Mouse (Mus musculus) right cerebral cortex, postnatal 14 days (tissue): ENCODE data around the gene Ube2n.

Experiments
- DNase-seq: peaks from one replicate; pipeline ENCODE4 v3.0.0; 2022

Ube2n gene

DNA sequence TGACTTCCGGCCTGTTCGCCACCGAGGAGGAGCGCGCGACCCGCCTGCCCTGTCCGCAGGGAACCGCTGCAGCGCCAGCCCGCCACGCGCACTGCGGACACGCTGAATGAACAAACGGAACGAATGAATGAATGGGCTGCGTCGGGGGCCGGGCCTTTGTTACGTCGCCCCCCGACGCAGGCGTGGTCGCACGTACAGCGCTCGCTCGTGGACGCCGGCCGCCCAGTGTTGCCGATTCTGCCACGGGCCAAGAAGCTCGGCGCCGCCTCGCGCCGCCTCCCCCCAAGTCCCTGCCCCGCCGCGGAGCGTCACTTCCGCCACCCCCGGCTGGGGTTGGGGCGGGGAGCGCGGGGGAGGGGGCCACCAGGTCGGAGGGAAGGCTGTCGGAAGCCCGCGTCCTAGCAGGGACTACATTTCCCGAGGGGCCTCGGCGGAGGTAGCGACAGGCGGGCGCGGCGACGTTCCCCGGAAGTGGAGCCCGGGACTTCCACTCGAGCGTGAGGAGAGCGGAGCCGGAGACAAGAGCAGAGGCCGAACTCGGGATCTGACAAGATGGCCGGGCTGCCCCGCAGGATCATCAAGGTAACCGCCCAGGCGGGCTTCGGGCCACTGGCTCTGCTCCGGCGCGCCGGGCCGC, at the start of gene Ube2n:
Gene Ube2n (plus strand): TSS at position 490 of the 637 bp plus-strand sequence.
- DNase-seq: peak; percentile 98

DNA sequence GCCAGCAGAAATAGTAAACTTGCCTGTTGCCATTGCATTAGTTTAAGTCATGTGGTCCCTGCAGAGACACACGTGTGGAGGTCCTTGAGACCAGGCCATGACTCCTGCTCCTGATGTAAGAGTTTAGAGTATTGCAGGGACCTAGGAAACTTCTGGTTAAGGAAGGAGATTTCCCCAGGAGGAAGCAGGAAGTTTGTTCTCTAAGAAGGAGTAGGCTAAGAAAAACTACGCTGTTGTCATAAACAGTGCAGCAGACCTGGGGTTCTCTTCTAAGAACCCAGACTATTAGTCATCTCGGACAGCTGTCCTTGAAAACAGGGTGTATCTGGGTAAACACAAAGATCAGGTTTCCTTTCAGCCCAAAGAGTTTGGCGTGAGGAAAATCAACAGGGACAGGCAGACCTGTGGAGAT, 49.5 kb upstream of the Ube2n start:
- DNase-seq: no peak

DNA sequence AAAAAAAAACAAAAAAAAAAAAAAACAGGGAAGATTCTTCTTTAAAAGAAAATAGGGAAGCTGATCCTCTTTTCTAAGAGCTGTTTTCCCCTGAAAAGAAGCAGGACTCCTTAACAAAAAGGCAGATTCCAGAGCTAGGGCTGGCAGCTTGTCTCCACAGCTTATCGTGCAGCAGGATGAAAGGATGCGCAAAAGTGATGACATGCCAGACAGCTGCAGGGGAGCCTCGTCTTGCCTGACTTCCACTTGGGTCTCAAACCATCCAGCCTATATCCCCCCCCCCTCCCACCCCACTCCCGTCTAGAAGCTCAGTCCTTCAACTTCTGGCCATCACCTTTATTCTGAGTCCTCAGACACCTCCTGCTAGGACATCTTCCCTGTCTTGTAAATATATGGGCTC, 46.1 kb upstream of the Ube2n start:
- DNase-seq: no peak

DNA sequence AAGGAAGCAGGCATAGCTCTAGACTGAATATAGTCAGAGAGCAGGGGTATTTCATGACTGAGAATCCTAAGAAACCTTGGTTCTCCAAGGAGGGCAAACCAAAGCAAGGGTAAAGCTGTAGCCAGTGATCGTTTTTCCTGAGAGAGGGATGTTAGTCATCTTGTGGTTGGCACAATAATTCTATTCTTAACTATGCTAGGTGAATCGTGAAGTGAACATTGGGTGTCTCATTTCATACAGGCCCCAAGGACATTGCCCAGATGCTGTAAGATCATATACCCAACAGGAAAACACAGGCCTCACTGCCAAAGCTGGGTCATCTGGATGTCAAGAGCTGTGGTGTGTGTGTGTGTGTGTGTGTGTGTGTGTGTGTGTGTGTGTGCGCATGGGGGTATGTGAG, 43.8 kb upstream of the Ube2n start:
- no peak for DNase-seq

DNA sequence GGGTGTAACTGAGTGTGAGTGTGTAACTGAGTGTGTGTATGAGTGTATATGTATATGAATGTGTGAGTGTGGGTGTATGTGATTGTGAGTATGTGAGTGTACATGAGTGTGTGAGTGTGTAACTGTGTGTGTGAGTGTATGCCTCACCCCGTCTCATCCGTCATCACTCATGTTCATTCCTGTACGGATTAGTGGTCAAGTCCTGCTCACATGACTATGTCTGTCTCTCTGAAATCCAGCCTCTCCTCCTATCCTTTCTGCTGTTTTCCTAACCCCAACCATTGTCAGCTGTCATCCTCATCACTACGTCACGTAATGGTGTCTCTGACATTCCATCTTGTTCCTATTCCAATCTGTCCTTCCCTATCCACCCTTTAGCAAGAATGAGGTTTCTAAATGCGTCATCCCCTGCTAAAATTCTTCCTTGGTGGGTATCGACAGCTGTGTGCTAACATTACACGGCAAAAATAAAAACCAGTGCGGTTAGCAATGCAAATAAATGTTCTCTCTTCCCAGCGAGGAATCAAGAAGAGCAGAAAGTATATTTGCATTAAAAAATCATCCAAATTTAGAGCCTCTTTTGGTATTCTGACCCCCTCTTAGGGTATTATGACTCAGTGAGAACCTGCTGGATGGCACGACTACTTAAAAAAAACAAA, 42.9 kb upstream of the Ube2n start:
- no peak for DNase-seq

DNA sequence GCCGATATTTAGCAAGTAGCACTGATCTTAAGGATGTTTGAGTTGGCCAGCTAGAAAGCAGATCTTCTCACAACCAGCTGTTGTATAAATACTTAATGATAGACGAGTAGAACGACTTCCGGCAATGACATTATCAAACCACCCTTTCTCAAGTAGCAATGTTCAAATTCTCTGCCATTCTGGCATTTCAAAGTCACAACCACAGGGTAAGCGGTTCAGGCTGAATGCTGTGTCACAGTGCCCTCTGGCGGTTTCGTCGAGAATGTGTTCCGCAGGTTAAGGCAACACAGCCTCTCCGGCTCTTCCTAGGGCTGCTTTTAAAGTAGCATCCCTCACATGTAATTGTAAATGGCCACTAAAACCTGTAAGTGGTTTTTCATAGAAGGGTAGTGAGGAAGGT, 39.0 kb upstream of the Ube2n start:
- peak; percentile 88 for DNase-seq

DNA sequence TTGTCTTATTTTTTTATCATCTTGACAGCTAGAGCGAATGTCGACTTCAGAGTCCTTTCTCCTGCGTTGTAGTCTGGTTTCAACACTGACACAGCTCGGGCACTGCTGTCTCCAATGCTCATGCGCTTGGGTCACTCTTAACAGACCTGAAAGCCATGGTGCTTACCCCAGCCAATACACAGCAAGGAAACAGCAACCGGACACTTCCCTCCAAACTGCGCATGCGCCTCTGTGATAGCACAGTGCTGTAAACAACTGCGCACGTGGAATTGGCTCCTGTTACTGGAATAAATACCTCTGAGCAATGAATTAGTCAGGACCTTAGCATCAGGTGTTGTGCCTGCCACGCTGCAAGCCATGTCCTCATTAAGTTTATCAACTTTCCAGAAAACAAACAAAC, 37.4 kb upstream of the Ube2n start:
- DNase-seq: no peak

DNA sequence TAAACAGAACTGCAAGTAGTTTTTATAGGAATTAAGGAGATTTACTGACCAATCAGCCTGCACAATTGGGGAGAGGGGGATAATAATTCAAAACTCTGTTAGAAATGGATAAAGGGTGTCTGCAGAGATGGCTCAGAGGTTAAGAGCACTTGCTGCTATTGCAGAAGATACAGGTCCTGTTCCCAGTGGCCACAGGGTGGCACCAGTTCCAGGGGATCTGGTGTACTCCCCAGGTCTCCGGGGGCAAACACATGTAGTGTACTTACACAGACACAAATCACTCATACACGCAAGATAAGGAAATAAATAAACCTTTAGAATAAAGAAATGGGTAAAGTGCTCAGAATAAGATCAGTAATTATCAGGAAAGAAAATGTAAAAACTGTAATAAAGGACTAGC, 25.3 kb upstream of the Ube2n start:
- peak; percentile 43 for DNase-seq

DNA sequence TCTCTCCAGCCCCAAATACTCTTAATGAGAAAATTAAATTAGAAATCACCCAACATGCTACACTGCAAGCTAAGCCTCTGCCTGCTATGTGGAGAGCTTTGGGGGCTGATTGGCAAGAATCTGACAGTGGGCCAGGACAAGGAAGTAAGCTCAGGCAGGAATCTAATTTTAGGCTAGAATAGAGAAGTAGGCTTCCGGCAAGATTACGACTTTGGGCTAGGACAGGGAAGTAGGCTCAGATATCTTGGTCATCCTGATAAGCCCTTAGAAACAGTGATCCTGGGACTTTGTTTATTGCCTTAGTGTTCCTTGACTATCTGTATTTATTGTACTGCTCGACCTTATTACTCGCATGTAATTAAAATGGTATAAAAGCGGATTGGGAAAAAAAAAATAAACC, 20.7 kb upstream of the Ube2n start:
- no peak for DNase-seq

DNA sequence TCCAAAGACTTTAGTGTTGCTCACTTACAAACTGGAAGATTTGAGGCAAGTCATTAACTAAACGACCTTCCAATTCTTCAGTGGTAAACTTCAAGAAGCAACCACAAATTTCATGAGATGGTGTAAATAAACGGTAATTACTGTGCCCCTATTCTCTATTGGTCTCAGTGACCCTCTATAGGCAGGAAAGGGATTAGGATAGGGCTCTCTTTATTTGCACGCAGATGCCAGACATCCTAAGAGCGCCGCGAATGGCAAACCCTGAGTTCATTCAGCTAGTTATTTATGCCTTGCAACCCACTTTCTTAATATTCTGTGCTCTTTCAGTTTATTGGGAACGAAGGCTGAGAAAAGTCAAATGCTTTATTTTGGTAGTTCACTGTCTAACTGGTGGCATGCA, 13.9 kb upstream of the Ube2n start:
- no peak for DNase-seq

DNA sequence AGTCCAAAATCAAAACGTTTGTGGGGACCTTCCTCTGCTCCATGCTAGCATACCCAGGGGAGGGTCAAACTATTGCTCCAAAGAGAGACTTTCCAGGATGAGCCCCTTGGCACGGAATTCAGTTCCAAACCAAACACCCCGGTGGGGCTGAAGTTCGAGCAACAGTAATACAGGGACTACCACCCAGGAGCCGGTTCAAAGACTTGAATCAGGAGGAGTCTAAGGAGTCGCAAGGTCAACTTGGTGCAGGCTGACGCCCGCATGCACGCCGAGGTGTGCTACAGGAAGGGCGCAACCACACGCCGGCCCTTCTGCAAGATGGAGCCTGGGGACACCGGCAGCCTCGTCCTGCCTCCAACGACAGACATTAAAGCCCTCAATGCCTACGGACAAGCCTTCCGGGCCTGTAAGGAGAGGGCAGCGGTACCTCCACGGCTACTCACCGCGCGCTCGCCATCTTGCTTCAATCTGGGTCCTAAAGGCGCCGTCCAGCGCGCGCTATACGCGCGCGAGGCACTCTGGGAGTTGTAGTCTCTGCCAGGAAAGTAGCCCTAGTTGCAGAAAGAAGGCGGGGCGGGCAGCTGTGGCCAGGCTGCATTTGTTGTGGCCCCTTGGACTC, 13.4 kb upstream of the Ube2n start, which contains the start of gene Mrpl42:
Gene Mrpl42 (minus strand): TSS at position 478 of the 619 bp plus-strand sequence.
- DNase-seq: peak; percentile 82

DNA sequence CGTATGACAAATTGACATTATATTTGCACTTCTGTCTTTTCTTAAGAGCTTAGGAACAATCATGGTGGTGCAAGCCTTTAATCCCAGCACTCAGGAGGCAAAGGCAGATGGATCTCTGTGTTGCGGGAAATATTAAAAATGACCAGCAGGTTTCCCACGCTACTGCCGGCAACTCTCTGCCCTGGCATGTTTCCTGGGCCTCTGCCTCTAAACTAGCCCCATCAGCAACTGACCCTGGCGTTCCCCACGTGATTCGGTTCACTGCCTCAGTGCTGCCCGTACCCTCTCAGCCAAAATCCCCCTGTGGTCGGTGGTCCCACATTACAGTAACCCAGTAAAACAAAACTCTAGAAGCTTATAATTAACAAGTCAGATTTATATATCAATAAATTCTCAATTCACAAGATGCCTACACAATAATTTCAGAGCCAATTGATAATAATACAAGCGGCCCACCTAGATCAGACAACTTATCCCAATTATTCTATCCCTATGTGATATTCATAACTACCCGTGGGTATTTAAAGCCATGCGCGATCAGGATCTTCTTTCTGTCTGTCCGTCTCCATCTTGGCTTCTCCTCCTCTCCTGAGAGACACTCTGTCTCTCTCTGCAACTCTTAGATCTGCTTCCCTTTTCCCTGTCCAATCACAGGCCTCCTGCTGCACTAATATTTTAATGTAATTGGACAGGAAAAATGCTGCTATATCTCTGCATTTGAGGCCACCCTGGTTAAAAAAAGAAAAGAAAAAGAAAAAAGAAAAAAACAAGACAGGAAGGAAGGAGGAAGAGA, 11.3 kb upstream of the Ube2n start:
- no peak for DNase-seq

DNA sequence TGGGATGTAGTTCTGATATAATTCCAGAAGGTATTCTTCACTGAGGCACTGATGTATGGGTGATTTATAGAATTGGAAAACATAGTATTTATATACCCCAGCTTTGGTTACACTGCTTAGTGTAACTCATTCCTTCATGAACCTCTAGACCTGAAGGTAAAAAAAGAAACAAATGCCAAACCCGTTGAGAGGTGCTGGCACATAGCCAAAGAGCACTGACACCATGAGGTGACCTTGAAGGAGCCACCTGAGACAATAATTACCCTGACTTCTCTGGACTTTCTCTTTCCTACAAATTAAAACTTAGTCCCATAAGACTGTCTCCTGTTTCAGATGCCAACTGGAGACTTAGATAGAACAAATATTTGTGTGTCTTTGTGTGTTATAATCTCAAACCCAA, 10.6 kb upstream of the Ube2n start:
- DNase-seq: no peak

DNA sequence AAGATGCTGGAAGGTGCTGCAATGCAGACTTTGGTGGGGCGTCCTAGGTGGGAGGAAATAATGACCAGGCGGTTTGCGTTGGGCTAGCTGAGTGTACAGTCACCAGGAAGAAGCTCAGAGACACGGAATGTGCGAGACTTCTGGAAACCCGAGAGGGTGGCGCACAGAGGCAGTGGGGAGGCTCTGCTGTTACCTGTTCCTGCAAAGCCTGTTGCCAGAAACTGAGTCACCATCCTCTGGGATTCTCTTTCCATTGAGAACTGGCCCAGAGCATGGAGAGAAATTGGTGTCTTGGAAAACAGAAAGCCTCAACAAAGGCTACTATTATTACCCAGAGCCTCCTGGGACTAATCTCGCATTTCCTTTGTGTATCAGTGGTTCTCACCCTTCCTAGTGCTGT, 6.8 kb upstream of the Ube2n start:
- DNase-seq: no peak

DNA sequence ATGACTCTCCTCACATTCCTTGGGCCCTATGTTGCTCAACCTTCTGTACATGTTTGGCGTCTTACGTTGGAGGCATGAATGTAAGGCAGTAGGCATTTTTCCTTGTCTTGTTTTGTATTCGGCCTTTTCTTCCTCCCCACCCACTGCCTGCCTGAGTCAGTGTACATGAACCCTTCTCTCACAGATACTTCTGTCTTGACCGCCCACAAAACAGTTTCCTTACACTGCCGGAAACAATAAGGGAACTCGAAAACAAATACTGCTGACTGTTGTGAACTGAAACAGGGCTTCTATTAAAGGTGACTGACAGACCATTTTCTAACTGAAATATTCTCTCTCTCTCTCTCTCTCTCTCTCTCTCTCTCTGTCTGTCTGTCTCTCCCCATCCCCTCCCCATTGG, 6.2 kb upstream of the Ube2n start:
- no peak for DNase-seq

DNA sequence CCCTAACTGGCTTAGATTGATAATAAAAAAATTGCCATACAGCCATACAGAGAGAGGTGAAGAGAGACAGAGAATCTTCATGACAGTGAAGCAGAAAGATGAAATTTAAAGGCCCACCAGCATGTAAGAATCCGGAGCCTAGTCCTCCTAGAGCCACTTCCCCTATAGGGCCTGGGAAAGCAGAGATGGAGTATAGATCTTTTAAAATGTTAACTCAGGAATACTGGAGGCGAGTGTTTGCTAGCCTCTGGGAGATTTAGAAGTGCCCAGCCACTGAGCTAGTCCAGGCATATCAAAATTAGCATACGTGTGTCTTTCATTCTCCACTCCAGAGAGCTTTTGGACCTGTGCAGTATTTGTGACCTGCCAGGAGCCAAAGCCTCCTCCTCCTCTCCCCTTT, 5.7 kb upstream of the Ube2n start:
- no peak for DNase-seq

DNA sequence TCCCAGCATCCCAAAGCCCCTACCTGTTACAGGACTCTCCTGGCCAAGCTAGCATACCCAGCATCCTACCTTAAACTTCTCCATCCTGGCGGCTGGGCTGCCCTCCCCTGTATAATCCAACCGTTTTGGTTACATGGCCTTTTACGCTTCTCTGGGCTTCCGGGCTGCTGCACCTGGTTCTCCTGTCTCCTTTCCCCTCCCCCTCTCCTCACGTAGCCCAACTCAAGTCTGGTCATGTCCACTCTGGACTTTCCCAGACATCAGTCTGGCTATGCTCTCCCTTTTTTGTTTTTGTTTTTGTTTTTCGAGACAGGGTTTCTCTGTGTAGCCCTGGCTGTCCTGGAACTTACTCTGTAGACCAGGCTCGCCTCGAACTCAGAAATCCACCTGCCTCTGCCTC, 2.3 kb upstream of the Ube2n start:
- DNase-seq: no peak

DNA sequence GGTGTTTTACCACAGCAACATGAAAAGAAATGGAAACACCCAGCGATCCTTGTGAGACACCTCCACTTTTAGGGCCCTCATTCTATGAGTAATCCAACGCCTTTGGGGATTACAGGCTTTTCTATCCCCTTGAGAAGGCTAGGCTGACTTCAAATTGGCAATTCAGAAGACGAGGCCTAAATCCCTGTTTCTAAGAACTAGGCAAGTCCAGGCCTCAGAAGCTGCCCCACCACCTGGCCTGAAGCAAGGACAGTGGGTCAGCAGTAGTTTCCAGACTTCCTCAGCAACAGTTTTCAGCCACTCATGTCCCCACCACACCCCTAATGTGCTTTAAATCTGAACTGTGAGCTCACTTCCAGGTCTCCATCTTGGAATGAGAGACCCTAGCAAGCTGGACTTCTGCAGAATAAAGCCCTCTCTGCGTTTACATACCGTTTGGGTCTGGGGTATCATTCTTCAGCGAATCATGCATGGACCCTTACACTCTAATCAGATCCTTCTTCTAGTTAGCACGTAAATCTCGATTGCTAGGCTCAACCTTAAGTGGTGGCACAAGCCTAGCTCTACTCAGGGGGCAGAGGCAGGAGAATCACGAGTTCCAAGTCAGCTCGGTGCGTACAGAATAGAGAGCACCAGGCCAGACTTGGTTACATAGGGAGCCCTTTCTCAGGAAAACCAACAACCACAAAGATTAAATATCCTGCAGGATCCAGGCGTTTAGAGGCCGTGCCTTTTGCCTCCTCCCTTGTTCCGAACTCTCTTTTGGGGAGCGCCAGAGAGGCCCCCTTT, 983 bp upstream of the Ube2n start:
- DNase-seq: no peak

DNA sequence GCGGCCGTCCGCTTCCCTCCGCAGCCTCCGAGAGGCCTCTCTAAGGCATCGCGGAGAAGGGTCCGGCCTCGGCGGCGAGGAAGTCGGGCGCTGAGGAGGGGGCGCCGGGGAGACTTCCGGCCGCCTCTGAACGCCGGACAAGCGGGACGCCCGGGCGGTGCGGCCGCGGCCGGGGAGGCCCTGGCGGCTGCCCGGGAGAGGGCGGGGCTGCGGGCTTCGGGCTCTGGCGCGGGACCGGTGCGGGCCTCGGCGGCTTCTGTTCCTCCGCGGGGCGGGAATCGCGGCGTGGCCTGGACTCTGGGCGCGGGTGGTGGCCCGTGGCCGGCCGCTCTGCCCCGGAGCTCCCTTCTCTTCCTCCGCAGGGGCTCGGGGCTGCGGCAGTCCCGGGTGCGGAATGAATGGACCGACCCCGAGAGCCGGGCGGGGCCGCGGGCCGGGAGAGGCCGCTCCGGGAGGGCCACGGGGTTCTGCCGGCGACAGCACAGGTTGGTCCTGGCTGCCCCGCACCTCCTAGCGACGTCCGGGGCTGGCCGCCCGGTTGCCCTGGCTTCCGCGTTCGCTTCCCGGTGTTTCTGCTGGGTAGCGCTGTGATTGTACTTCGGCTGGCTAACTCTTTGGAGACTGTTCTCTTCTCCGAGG, 467 bp downstream of the Ube2n start:
- peak; percentile 51 for DNase-seq

DNA sequence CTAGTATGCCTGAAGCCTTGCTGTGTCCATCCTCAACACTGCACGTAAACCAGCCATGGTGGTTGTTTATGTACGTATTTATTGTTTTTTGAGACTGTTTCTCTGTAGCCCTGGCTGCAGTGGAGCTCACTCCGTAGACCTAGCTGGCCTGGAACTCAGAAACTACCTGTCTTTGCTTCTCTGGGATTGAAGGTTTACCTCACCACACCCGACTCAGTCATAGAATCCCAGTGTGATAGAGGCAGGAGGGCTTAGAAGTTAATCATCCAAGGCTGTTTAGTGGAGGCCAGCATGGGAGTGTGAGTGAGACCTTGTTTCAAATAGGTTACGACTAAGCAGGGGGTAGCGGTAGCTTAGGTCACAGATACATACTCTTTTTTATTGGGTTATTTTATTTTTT, 2.7 kb downstream of the Ube2n start:
- DNase-seq: no peak

DNA sequence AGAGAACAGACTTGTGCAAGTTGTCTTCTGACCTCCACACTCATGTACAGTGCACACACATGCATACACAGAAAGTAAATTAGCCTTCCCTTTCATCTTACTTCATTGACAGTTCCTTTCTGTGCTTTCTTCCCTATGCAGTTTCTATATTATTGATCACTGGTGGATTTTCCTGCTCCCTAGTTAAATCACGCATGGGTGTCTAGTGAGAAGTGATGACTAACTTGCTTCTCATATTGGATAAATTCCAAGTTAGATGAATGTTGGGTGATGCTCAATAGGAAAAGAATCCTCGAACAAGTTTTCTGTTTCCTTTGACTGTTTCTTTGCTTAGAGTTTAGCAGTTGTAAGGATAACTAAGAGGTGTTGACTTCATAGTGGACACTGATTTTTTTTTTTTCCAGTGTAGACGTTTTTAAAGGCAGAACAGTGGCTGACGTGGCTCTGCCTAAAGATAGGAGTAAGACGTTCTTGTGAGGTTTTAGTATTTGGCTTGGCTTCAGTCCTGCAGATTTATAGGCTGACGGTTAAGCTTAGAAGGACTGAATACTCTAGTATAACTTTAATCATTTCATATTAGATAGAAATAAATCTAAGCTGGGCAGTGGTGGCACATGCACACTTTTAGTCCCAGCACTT, 10.2 kb downstream of the Ube2n start:
- DNase-seq: no peak

DNA sequence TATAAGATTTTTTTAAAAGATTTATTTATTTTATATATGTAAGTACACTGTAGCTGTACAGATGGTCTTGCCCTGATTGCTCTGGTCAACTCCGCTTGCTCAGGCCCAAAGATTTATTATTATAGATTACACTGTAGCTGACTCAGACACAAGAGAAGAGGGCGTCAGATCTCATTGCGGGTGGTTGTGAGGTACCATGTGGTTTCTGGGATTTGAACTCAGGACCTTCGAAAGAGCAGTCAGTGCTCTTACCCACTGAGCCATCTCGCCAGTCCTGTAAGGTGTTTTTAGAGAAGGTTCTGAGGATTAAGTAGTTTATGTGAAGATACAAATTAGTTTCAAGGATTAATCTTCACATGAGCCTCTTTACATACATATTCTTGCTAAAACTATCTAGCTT, 10.9 kb downstream of the Ube2n start:
- DNase-seq: no peak
